In genomic region chr11:83191134-83191893, GRCm38 (mm10) we compare ENCODE assay signal across 8 mouse cellular contexts. TPM values are rescaled to one million over a fixed set of nuclear protein-coding genes. Genes with fewer than 3 reads are reported as not detected.
A peak's percentile ranks its signal among the peaks of the same experiment; 100 is the strongest.
DNase-seq lines count a peak whose midpoint lies in the region; ATAC-seq and TF ChIP-seq lines count a peak whose summit lies in the region.

Gene Slfn3, plus strand, starts transcription at chr11:83191330.

- DNase-seq in gastrocnemius, postnatal 10 days, result peak; percentile 8
- peak; percentile 45 for DNase-seq in kidney, adult 9 months
- peak; percentile 72 for DNase-seq in lung, postnatal 36 days
- peak; percentile 69 to 75 for DNase-seq in thymus, postnatal 10 days (ENCODE audit: low spot score in 2 of 2)
- no peak for DNase-seq in frontal cortex, postnatal 36 days (ENCODE audit: low spot score in 2 of 2)

- H3ac ChIP-seq in C2C12 (ENCODE audit: control insufficient read depth, insufficient read length, low read depth), result no peak within 1 kb of the TSS

- TF ChIP-seq POLR2A in ES-Bruce4 (IDR thresholded peaks at IDR 0.05; ENCODE audit: insufficient read depth, low read length), result no peak

- H3K4me3 ChIP-seq in C2C12 (ENCODE audit: insufficient read depth, poor library complexity, severe bottlenecking), result peak within 1 kb of the TSS; percentile 28
- peak within 1 kb of the TSS; percentile 12; the same call in 1 of the 2 replicates for H3K4me3 ChIP-seq in ES-Bruce4 (ENCODE audit: low read depth, low read length)

- no peak within 1 kb of the TSS for H3K27ac ChIP-seq in ES-Bruce4 (ENCODE audit: insufficient read depth, low read length)

- no peak for TF ChIP-seq EP300 in ES-Bruce4 (IDR thresholded peaks at IDR 0.05; ENCODE audit: insufficient read depth, low read depth, low read length)

- no peaks in the 10 kb centered on the region for H3K9me3 ChIP-seq in ES-Bruce4 (replicated peaks; ENCODE audit: control insufficient read depth, insufficient read depth, low read length, poor library complexity, severe bottlenecking)

- H3K4me1 ChIP-seq in ES-Bruce4 (ENCODE audit: control insufficient read depth, insufficient read depth, low read length), result no peaks in the 10 kb centered on the region

- H3K27me3 ChIP-seq in C2C12 (ENCODE audit: control insufficient read depth, insufficient read depth, insufficient read length) (no peaks in the 10 kb centered on the region), ES-Bruce4 (ENCODE audit: control insufficient read depth, insufficient read depth, low read length, poor library complexity, severe bottlenecking) (no peaks in the 10 kb centered on the region; the same call in 1 of the 2 replicates)

- no peak for ATAC-seq in frontal cortex, adult (ENCODE audit: low TSS enrichment)

- no peaks in the 10 kb centered on the region for H3K36me3 ChIP-seq in C2C12 (ENCODE audit: control insufficient read depth, insufficient read depth)
- H3K36me3 ChIP-seq in ES-Bruce4 (ENCODE audit: control insufficient read depth, insufficient read depth, low read length, poor library complexity, severe bottlenecking), result no peaks in the 10 kb centered on the region

- H3K79me3 ChIP-seq in C2C12 (ENCODE audit: low read depth), result no peaks in the 10 kb centered on the region

- TF ChIP-seq CTCF in C2C12 (IDR thresholded peaks at IDR 0.05; ENCODE audit: control insufficient read depth, insufficient read depth, insufficient read length) (no peak), ES-Bruce4 (IDR thresholded peaks at IDR 0.05; ENCODE audit: low read depth, low read length) (no peak)

- no peaks in the 10 kb centered on the region for H3K79me2 ChIP-seq in C2C12 (ENCODE audit: control insufficient read depth, insufficient read depth)

- H3K9ac ChIP-seq in ES-Bruce4 (ENCODE audit: low read depth, poor library complexity, severe bottlenecking), result no peak within 1 kb of the TSS

TF ChIP-seq in C2C12, 6 proteins besides CTCF, POLR2A, EP300 and RAD21:
- TF ChIP-seq MYOG (IDR thresholded peaks at IDR 0.05; ENCODE audit: control insufficient read depth, extremely low read depth, insufficient read length) (no peak), MAX (IDR thresholded peaks at IDR 0.05) (no peak), FOSL1 (IDR thresholded peaks at IDR 0.05; ENCODE audit: insufficient read depth, low read length, poor library complexity, severe bottlenecking) (no peak), CEBPB (IDR thresholded peaks at IDR 0.05; ENCODE audit: low read depth) (no peak), MYOD1 (IDR thresholded peaks at IDR 0.05; ENCODE audit: control insufficient read depth, insufficient read length, low read depth) (no peak), USF1 (IDR thresholded peaks at IDR 0.05; ENCODE audit: low read depth) (no peak)

RNA-seq across cellular contexts. Expression of gene Slfn3, which starts in this region (rescaled TPM):
- polyA plus RNA-seq in C2C12 (2012; fragmentation: generic; extraction: Trizol) (2.0 TPM), ES-Bruce4 (2011; ENCODE audit: insufficient read depth, insufficient read length, low read depth, missing spikeins) (0.41 and 1.2 TPM in 2 replicates)
- total RNA-seq in gastrocnemius, postnatal 10 days (2021), result 1 to 10 TPM in 1 of 2 experiments, under 1 TPM in 1; 0.97 to 1.1 TPM

Comparison
In these comparisons a context has a peak if more than half of its experiments do, and no peak if none do; other contexts are left out.
1. DNase-seq: peak in gastrocnemius, postnatal 10 days (single experiment), kidney, adult 9 months (single experiment), lung, postnatal 36 days (single experiment) and thymus, postnatal 10 days (2 of 2); none in frontal cortex, postnatal 36 days (0 of 2).